Mouse (Mus musculus) intestine, embryonic 16.5 days (tissue): ENCODE results near the gene Cenps. TPM values are rescaled to one million over a fixed set of nuclear protein-coding genes. Genes with fewer than 3 reads are reported as not detected.
A peak's percentile ranks its signal among the peaks of the same experiment; 100 is the strongest.

Source experiments
- ATAC-seq: fragments of 200-750 bp; cut with Nextera tagmentation; 2 replicates; pipeline ENCODE4 v1.8.0; 2017; ENCODE audit warnings: moderate TSS enrichment, moderate library complexity
- H3K27ac ChIP-seq: fragments of 300-500 bp; sonication (generic); 2 replicates; pipeline ENCODE4 v1.5.1; 2014; ENCODE audit warnings: mild to moderate bottlenecking, low read length
- H3K27me3 ChIP-seq: fragments of 300-500 bp; sonication (generic); replicated peaks from 2 replicates; pipeline ENCODE4 v1.6.1; 2014; ENCODE audit warnings: low read length, control low read depth, mixed read lengths; ENCODE audit not compliant: control insufficient read depth, insufficient read depth
- H3K36me3 ChIP-seq: fragments of 300-500 bp; sonication (generic); 2 replicates; pipeline ENCODE4 v1.6.1; 2014; ENCODE audit warnings: low read length, control low read depth; ENCODE audit not compliant: control insufficient read depth, insufficient read depth
- H3K4me1 ChIP-seq: fragments of 300-500 bp; sonication (generic); 2 replicates; pipeline ENCODE4 v1.6.1; 2014; ENCODE audit warnings: low read length, control low read depth, mixed read lengths; ENCODE audit not compliant: control insufficient read depth, insufficient read depth
- H3K4me2 ChIP-seq: fragments of 300-500 bp; sonication (generic); 2 replicates; pipeline ENCODE4 v1.6.1; 2014; ENCODE audit warnings: low read depth, low read length, control low read depth
- H3K4me3 ChIP-seq: fragments of 300-500 bp; sonication (generic); 2 replicates; pipeline ENCODE4 v1.5.1; 2014; ENCODE audit warnings: mild to moderate bottlenecking, low read length
- H3K9ac ChIP-seq: fragments of 300-500 bp; sonication (generic); 2 replicates; pipeline ENCODE4 v1.6.1; 2014; ENCODE audit warnings: low read depth, low read length
- H3K9me3 ChIP-seq: fragments of 300-500 bp; sonication (generic); 2 replicates; pipeline ENCODE4 v1.6.1; 2016; ENCODE audit warnings: low read length, control low read depth; ENCODE audit not compliant: control insufficient read depth
- WGBS: fragments of 180-500 bp; shearing (Covaris S2); extraction: QIAGEN DNeasy Blood & Tissue Kit; methylation state at CpG from one replicate; pipeline ENCODE4 v1.1.7; 2014; 5-methylcytosine and 5-hydroxymethylcytosine counted together
- polyA plus RNA-seq: library from polyadenylated mRNA; unstranded; fragments of >200 nt; fragmentation: Nextera tagmentation; extraction: Ambion mirVana; gene quantifications from 2 replicates; pipeline ENCODE4 v1.2.1, GENCODE M21; 2015

Cenps gene
- polyA plus RNA-seq, 1 experiment from 2014 or later: 20.4 TPM

- no peaks in the 10 kb centered on the region for H3K27me3 ChIP-seq
- H3K4me2 ChIP-seq: no peak overlapping the region
- H3K9ac ChIP-seq: no peak overlapping the region
- H3K9me3 ChIP-seq: no peaks in the 10 kb centered on the region
- H3K4me1 ChIP-seq: peaks cover 3% of the 10 kb centered on the region; the same call in 1 of the 2 replicates
- H3K27ac ChIP-seq: no peak overlapping the region
- no peak for ATAC-seq
- no peak overlapping the region for H3K4me3 ChIP-seq
- H3K36me3 ChIP-seq: peaks cover 29% of the 10 kb centered on the region
- 81% methylated on average over 9 of the region's 9 CpGs for WGBS
These were observed 11.8 kb upstream of the Cenps start for GRCm38 (mm10) chr4:149149196-149149595.

- H3K9ac ChIP-seq: no peak overlapping the region
- ATAC-seq: no peak
- H3K4me1 ChIP-seq: peaks cover 3% of the 10 kb centered on the region; the same call in 1 of the 2 replicates
- H3K27ac ChIP-seq: no peak overlapping the region
- H3K9me3 ChIP-seq: no peaks in the 10 kb centered on the region
- WGBS: 79% methylated on average over 4 of the region's 4 CpGs
- H3K4me2 ChIP-seq: no peak overlapping the region
- no peaks in the 10 kb centered on the region for H3K27me3 ChIP-seq
- H3K4me3 ChIP-seq: no peak overlapping the region
- H3K36me3 ChIP-seq: peaks cover 18% of the 10 kb centered on the region
These were observed 10.7 kb upstream of the Cenps start for GRCm38 (mm10) chr4:149148084-149148483.

GRCm38 (mm10) chr4:149147528-149147927 is 10.1 kb upstream of the Cenps start:
- Histone ChIP-seq H3K36me3 (peaks cover 12% of the 10 kb centered on the region), H3K4me1 (peaks cover 3% of the 10 kb centered on the region; the same call in 1 of the 2 replicates), H3K27me3 (no peaks in the 10 kb centered on the region), H3K9ac (no peak overlapping the region), H3K27ac (no peak overlapping the region), H3K9me3 (no peaks in the 10 kb centered on the region), H3K4me3 (no peak overlapping the region), H3K4me2 (no peak overlapping the region)
- no peak; the same call in 1 of the 2 replicates for ATAC-seq
- WGBS: 66% methylated on average over 7 of the region's 7 CpGs

- H3K9me3 ChIP-seq: no peaks in the 10 kb centered on the region
- peaks cover under 1% of the 10 kb centered on the region; the same call in 1 of the 2 replicates for H3K36me3 ChIP-seq
- H3K4me2 ChIP-seq: no peak overlapping the region
- ATAC-seq: no peak
- no peaks in the 10 kb centered on the region for H3K27me3 ChIP-seq
- H3K27ac ChIP-seq: no peak overlapping the region
- H3K4me1 ChIP-seq: peaks cover 3% of the 10 kb centered on the region; the same call in 1 of the 2 replicates
- no peak overlapping the region for H3K4me3 ChIP-seq
- H3K9ac ChIP-seq: no peak overlapping the region
- 76% methylated on average over 4 of the region's 4 CpGs for WGBS
These were observed 7.7 kb upstream of the Cenps start for GRCm38 (mm10) chr4:149145151-149145550.

- peaks cover 3% of the 10 kb centered on the region; the same call in 1 of the 2 replicates for H3K4me1 ChIP-seq
- H3K9me3 ChIP-seq: no peaks in the 10 kb centered on the region
- no peak overlapping the region for H3K4me3 ChIP-seq
- H3K4me2 ChIP-seq: no peak overlapping the region
- peak; percentile 73 for ATAC-seq
- no peaks in the 10 kb centered on the region for H3K27me3 ChIP-seq
- 4% methylated on average over 3 of the region's 3 CpGs for WGBS
- H3K36me3 ChIP-seq: no peaks in the 10 kb centered on the region
- no peak overlapping the region for H3K9ac ChIP-seq
- no peak overlapping the region for H3K27ac ChIP-seq
These were observed 7.0 kb upstream of the Cenps start for GRCm38 (mm10) chr4:149144459-149144858.

- Histone ChIP-seq H3K27me3 (no peaks in the 10 kb centered on the region), H3K9ac (no peak overlapping the region), H3K27ac (no peak overlapping the region), H3K4me2 (no peak overlapping the region), H3K4me3 (no peak overlapping the region), H3K9me3 (no peaks in the 10 kb centered on the region), H3K36me3 (no peaks in the 10 kb centered on the region), H3K4me1 (peaks cover 3% of the 10 kb centered on the region; the same call in 1 of the 2 replicates)
- no peak for ATAC-seq
- WGBS: 29% methylated on average over 4 of the region's 4 CpGs
These were observed 6.2 kb upstream of the Cenps start for GRCm38 (mm10) chr4:149143594-149143993.

GRCm38 (mm10) chr4:149138515-149138914 is 1.1 kb upstream of the Cenps start:
- 78% methylated on average over 8 of the region's 8 CpGs for WGBS

GRCm38 (mm10) chr4:149136116-149136850 is 1.1 kb downstream of the Cenps start:
- Histone ChIP-seq H3K9me3 (no peaks in the 10 kb centered on the region), H3K4me2 (peak overlapping the region; percentile 88), H3K4me3 (peak overlapping the region; percentile 69), H3K36me3 (peaks cover under 1% of the 10 kb centered on the region; the same call in 1 of the 2 replicates), H3K9ac (peak overlapping the region; percentile 81; the same call in 1 of the 2 replicates), H3K27me3 (no peaks in the 10 kb centered on the region), H3K4me1 (peaks cover 8% of the 10 kb centered on the region), H3K27ac (no peak overlapping the region)
- WGBS: 61% methylated on average over 18 of the region's 18 CpGs
- no peak for ATAC-seq

More at GRCm38 (mm10) chr4:149138515-149138914, 1.1 kb upstream of the Cenps start:
- Histone ChIP-seq H3K4me1 (peaks cover 8% of the 10 kb centered on the region), H3K4me3 (no peak overlapping the region), H3K9ac (no peak overlapping the region), H3K4me2 (no peak overlapping the region), H3K36me3 (no peaks in the 10 kb centered on the region), H3K27ac (no peak overlapping the region), H3K9me3 (no peaks in the 10 kb centered on the region), H3K27me3 (no peaks in the 10 kb centered on the region)
- ATAC-seq: no peak

GRCm38 (mm10) chr4:149133395-149133794 is 4.0 kb downstream of the Cenps start:
- no peak for ATAC-seq
- no peaks in the 10 kb centered on the region for H3K9me3 ChIP-seq
- H3K36me3 ChIP-seq: peaks cover 7% of the 10 kb centered on the region; the same call in 1 of the 2 replicates
- H3K4me3 ChIP-seq: no peak overlapping the region
- WGBS: 81% methylated on average over 5 of the region's 5 CpGs
- H3K4me2 ChIP-seq: no peak overlapping the region
- no peak overlapping the region for H3K27ac ChIP-seq
- no peaks in the 10 kb centered on the region for H3K27me3 ChIP-seq
- H3K9ac ChIP-seq: no peak overlapping the region
- peaks cover 8% of the 10 kb centered on the region for H3K4me1 ChIP-seq
